Mouse (Mus musculus): ENCODE data around the gene Rnft2.

The Rnft2 gene

GRCm38 (mm10) chr5:118250987-118251386, 6.1 kb upstream of the Rnft2 start:
- DNase-seq (ENCODE audit: low spot score), result no peak

DNA sequence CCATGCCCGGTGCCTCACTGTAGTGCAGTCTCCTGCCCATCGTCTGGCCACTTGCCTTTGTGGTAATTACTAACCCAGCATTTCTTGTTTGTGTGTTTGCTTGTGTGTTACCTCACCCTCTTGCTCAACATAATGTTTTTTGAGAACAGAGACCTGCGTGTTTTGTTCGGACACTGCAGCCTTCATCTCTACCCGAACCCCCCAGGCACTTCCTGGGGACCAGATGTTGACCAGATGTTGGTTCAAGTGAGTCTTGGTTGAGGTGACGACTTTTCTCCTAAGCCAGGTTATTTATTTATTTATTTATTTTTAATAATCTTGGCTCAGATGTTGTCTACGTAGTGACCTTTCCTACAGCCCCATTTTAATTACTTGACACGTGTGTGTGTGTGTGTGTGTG, 2.5 kb upstream of the Rnft2 start:
- peak; percentile 34 for DNase-seq (ENCODE audit: low spot score)

DNA sequence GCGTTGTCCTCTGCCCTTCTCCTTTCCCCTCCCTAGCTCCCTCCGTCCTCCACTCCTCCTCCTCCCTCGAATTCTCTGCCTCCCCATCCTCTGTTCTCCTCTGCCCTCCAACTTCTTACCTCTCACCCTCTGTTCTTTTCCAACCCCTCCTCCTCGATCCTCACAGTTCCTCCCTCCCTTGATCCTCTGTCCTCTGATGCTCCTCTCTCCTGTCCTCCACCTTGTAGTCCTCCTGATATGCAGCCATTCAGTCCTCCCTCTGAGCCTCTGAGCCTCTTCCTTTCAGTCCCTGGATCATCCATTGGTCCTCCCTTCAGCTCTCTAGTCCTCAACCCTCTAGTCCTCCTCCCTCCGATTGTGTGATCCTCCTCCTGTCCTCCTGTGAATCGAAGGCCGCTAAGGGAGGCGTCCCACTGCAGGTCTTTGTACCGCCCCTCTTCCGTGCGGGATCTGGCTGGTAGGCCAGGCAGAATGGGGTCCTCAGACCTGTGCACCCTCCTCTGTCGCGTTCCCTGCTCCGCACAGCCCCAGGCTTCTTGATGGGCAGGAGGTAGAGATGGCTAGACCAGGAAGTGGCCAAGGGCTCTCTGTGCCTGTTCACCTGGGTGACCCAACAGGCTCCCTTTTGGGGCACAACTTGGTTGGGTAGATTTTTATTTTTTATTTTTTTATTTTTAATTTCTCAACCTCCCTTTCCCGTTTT, 841 bp upstream of the Rnft2 start:
- DNase-seq (ENCODE audit: low spot score), result peak; percentile 31

GRCm38 (mm10) chr5:118239671-118240070, 5.2 kb downstream of the Rnft2 start:
- no peak for DNase-seq (ENCODE audit: low spot score)

DNA sequence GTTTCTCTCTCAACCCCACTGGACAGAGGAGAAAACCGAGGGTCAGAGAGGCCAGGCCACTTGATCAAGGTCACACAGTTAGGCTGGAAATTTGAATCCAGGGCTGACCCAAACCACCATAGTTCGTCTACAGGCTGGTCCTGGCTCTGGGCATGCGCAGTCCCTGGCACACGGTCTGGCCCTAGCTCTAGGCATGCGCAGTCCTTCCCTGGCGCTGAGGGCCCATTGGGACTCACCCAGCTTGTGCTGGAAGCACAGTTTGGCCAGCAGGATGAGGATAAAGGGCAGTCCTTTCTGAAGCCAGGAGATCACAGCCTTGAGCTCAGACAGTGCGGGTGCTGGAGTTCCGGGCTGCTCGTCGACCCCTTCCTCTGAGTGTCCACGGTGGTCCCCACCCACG, 8.0 kb downstream of the Rnft2 start:
- DNase-seq (ENCODE audit: low spot score), result peak; percentile 70

DNA sequence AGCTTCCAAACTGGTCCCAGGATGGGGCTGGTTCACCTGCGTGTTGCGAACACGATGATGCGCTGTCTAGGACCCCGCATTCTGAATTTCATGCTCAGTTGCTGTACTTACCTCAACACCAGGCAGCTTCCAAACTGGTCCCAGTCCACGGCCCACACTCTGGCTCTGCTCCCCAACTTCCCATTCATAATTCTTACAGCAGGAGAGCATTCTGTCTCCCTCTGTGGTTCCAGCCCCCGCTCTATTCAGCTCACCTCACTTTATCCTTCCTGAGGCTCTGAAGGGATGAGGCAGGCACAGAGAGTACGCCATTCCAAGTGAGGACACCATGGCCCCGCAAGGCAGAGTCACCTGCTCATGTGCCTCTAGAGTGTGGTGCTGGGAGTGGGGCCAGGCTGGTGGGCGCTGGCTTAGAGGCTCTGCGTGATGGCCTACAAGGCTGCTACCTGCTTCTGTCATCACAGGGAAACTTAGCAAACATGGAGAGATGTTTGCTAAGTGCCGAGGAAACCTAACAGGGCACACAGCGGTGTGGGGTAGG, 14.8 kb downstream of the Rnft2 start:
- no peak for DNase-seq (ENCODE audit: low spot score)

DNA sequence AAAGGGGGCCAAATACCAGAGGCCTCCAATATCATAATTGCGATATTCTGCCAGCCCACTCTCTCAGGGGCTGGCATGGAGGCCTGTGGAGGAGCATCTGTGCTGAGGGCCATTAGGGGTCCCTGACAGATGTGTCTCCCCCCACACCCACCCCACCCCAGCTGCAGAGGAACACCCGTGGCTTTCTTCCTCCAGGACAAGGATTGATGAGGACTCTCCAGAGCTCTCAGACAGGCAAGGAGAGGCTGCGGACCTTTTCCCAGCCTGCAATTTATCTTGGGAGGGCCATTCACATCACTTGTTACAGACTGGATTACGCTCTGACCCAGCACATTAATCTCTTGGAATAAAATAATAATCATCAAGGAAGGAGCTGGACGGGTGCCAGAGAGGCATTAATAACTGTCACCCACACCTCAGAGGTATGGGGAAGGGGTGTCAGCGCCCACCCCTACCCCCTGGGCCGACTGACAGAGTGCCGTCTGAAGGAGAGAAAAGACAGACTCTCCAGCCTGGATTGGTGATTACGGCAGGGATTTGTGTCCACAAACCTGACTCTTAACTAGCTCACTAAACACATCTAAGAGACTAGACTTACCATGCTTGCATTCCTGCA, 21.7 kb downstream of the Rnft2 start:
- no peak for DNase-seq (ENCODE audit: low spot score)

DNA sequence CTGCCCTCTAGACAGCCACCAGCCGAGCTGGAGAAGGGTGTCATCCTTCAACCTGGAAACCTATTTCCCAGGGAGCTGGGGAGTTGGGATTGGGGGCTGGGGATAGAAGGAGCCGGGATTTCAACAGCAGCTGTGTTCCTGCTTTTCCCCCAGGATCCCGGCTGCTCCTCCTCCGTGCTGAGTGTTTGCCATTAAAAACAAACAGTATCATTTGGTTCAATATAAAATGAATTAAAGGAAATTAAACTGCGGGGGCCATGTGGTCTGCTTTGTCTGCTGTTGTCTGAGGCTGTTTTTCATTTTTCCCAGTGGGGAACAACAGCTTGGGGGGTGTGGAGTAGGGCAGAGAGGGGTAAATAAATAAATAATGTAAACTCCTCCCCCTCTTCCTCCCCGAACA, 27.5 kb downstream of the Rnft2 start:
- DNase-seq (ENCODE audit: low spot score), result no peak

DNA sequence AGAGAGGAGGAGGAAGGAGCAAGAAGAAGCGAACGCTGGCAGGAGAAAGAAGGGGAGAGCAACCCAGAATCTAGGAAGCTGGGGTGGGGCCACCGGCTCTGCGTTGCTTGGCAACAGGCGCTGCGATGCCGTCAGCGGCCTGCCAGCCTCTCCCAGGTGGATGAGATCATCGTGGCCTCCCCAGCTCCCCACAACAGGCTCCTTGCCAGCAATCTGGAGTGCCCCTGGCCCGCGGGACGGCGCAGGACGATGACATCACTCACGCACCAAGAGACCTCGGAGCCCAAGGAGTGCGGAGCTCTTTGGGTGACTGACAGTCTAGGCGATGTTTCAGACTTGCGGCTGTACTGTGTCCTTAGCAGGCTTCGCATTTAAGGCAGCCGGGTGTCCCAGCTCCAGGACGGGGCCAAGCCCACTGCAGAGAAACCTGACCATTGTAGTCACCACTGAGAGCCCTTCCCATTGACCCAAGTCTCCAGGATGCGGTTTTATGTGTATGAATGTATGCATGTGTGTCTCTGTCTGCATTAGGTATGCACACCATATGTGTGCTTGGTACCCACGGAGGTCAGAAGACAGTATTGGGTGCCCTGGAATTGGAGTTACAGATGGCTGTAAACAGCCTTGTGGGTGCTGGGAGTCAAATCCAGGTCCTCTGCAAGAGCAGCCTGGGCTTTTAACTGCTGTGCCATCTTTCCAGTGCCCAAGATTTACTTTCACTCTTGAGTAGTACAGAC, 30.3 kb downstream of the Rnft2 start:
- DNase-seq (ENCODE audit: low spot score), result no peak

DNA sequence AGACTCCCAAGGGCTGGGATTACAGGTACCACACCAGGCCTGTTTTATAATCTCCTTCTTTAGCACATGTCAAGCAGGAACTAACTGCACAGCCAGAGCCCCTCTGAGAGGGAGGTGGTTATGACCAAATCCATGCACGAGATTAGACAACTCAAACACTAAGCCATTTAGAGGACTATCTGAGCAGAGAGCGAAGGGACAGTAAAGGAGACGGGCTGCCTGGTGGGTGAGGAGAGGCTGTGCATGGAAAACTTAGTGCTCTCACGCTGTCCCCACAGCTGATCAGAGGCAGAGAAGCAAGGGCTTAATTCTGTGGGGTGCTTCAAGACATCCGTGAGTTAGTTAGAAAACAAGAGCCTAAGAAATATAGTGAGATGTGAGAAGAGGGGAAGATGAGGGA, 30.9 kb downstream of the Rnft2 start:
- no peak for DNase-seq (ENCODE audit: low spot score)

GRCm38 (mm10) chr5:118205852-118206251, 39.1 kb downstream of the Rnft2 start:
- DNase-seq (ENCODE audit: low spot score), result no peak

DNA sequence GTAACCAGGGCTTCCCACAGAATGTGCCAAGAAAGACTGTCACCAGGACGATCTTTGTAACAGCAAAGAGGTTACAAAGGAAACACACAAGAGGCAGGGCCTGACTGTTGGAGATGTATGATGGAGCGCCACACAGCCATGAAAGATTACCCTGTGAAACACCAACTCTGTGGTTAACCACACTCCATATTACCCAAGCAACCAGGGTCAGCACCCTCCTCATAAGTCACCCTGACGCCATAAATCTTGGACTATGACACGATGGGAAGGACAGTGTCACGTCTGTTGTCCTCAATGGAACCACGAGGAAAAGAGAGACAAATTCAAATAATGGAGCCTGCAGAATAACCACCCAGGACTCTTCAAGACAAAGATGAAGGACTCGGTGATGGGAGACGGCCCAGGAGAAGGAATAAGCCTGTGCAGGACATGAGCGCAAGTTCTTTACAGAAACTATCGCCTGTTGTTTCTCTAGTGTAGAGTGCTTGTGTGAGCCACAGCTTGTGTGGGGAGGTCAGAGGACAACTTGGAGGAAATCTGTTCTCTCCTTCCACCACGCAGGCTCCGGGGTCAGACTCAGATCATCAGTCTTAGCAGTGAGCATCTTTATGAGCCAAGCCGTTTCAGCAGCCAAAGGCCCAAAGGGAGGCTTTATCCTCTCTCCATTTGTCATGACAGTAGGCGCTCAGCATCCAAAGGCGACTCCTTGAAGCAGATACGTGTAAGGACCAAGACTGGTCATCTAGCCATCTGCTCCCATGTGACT, 40.1 kb downstream of the Rnft2 start:
- no peak for DNase-seq (ENCODE audit: low spot score)

- DNase-seq (ENCODE audit: low spot score), result no peak
Measured at GRCm38 (mm10) chr5:118199670-118200069, 45.2 kb downstream of the Rnft2 start.

- no peak for DNase-seq (ENCODE audit: low spot score)
Measured at GRCm38 (mm10) chr5:118197421-118197820, 47.5 kb downstream of the Rnft2 start.

DNA sequence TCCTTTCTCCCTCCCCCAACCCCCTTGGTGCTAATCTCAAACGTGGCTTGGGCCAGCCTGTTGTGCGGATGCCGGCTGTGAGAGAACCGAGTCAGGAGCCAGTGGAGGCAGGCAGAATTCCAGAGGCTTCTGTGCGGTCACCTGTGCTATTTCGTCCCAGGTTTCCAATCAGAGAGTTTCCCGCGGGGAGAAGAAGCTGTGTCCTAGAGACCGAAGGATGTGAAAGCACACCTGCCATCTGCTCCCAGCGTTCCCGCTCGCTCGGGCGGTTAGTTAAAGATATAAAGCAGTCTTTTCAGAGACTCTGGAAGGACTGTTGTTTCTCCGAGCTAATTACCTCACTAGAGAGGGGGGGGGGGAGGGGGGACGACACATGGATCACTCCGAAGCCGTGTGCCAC, 52.7 kb downstream of the Rnft2 start:
- DNase-seq (ENCODE audit: low spot score), result no peak

DNA sequence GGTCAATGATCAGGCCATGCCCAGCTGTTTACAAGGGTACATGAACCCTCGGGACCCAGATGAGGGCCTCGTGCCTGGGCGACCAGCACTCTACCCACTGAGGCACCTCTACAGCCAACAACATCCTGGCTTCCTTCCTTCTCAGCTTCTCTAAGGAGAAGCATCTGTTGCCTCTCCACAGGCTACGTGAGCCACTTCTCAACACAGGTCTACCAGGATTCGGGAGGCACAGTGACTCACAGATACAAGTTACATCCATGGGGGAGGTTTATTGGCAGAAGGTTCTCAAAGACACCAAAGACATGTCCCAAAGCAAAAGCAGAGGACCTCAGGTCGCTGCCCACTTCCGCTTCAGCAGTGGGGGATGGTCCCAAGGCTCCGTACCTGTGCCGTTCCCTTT, 54.4 kb downstream of the Rnft2 start:
- no peak for DNase-seq (ENCODE audit: low spot score)

DNA sequence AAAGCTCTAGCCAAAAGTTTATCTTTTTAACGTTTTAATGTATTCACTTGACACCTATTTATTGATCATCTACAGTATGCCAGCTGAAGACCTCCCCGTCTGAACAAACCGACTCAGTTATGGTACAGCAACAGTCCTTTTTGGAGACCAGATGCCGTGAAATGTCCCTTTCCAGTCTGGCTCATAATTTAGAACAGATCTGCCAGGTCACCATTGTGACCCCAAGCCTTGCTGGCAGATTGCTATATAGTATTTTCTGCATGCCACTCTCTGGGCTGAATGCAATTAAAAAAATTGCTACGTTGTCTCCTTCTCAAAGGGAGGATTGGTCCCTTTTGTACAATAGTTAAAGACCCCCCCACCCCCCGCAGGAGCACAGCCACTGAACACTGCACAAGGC, 56.6 kb downstream of the Rnft2 start:
- no peak for DNase-seq (ENCODE audit: low spot score)

GRCm38 (mm10) chr5:118186903-118187633, 57.8 kb downstream of the Rnft2 start:
- DNase-seq (ENCODE audit: low spot score), result peak; percentile 28

GRCm38 (mm10) chr5:118177640-118178039, 67.3 kb downstream of the Rnft2 start:
- no peak for DNase-seq (ENCODE audit: low spot score)

GRCm38 (mm10) chr5:118175137-118175536, 69.8 kb downstream of the Rnft2 start:
- DNase-seq (ENCODE audit: low spot score), result no peak

DNA sequence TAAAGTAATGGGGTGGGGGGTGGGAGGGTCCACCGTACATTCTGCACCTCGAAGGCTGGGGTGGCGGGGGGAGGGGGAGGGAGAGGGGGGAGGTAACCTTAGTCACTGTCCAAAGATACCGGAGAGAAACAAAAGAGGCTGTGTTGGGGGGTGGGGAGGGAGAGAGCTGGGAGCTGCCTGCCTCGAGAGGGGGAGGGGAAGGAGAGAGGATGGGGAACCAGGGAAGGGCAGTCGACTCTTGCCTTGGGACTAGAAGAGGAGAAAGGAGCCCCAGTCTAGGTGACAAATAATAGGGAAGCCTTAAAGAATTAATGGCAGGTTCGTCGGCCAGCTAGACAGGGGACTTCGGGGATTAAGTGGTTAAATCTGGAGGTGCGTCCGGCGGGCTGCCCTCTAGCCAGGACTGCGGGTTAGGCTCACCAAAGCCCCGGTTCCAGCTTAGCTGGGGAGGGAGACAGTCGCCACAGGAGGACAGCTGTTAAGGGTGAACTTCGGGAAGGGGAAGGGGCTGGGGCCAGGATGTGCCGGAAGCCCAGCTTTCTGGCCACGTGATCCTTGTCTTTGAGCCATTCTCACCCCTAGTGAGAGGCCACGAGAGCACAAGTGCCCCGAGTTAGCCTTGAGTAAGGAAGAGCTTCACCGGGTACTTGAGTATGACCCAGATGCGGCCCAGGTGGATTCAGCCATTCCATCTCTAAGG, 70.5 kb downstream of the Rnft2 start:
- DNase-seq (ENCODE audit: low spot score), result no peak
